Mouse (Mus musculus): Measurements from ENCODE around the gene S1pr2.

DNA sequence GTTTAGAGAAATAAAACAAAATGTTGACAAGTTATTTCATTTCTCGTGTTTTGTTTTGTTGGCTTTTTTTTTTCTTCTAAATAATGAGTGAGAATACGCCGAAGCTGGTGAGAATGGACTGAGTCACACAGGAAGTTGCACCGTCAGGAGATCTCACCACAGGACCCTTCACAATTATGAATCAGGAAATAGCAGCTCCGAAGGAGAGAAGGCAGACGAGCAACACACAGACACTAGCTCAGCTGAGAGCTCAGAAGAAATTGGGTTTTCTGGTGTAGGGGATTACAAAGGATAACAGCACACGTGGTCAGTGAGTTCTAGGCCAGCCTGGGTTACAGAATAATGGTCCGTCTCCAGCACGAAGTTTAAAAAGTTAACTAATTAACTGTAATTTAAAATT is 15.0 kb downstream of the S1pr2 start:
- TF ChIP-seq CTCF (IDR thresholded peaks at IDR 0.05; ENCODE audit: low read depth, low read length) (no peak), POLR2A (IDR thresholded peaks at IDR 0.05; ENCODE audit: borderline replicate concordance, low read depth, low read length) (no peak)
